Mouse (Mus musculus) CD4-positive, CD25-positive, alpha-beta regulatory T cell, adult 4 months (primary cell): ENCODE data around the gene Vwf. TPM values are rescaled to one million over a fixed set of nuclear protein-coding genes. Genes with fewer than 3 reads are reported as not detected.

Experiments
- ATAC-seq: one replicate; pipeline ENCODE4 v1.8.0; 2017
- polyA plus RNA-seq, 2 experiments: library from polyadenylated mRNA; unstranded; fragments of 100-300 nt; shearing (Covaris generic); gene quantifications; one replicate each; pipeline ENCODE4 v1.2.1; 2017

Gene Vwf
- polyA plus RNA-seq, 2 experiments from 2014 or later, result not detected

- ATAC-seq, result no peak
These were observed 42.5 kb downstream of the Vwf start for GRCm38 (mm10) chr6:125589075-125589474.

DNA sequence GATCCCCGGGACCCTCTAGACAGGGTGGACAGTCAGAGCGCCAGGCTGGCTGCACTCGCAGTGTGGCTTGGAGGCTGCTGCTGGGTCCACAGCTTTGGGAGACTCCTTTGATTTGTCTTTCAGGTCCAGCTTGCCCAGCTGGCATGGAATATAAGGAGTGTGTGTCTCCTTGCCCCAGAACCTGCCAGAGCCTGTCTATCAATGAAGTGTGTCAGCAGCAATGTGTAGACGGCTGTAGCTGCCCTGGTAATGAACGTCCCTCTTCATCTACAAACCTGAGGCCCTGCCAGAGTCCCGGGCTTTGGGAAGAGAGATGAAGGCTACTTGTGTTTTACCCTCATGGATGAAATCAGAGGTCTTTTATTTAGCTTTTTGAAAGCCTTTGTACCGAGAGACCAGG lies 43.5 kb downstream of the Vwf start:
- ATAC-seq, result no peak

- ATAC-seq, result no peak
These were observed 43.9 kb downstream of the Vwf start for GRCm38 (mm10) chr6:125590471-125590870.

- no peak for ATAC-seq
These were observed 45.2 kb downstream of the Vwf start for GRCm38 (mm10) chr6:125591652-125592385.

- ATAC-seq, result no peak
These were observed 46.0 kb downstream of the Vwf start for GRCm38 (mm10) chr6:125592536-125592935.

GRCm38 (mm10) chr6:125594311-125594710 lies 47.7 kb downstream of the Vwf start:
- ATAC-seq, result no peak

DNA sequence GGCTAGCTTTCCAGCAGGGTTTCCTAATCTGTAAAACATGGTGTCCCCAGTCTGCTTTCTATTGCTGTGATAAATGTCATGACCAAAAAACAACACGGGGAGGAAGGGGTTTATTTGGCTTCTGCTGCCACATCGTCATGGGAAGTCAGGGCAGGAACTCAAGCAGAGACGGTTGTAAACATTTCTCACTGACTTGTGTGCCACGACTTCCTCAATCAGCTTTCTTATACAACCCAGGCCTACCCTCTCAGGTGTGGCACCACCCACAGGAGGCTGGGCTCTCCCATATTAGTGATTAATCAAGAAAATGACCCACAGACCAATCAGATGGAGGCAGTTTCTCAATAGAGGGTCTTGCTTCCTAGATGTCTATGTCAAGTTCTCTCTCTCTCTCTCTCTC lies 48.3 kb downstream of the Vwf start:
- ATAC-seq, result peak; percentile 79

GRCm38 (mm10) chr6:125596701-125597318 lies 50.2 kb downstream of the Vwf start:
- no peak for ATAC-seq

GRCm38 (mm10) chr6:125597716-125598115 lies 51.1 kb downstream of the Vwf start:
- no peak for ATAC-seq

DNA sequence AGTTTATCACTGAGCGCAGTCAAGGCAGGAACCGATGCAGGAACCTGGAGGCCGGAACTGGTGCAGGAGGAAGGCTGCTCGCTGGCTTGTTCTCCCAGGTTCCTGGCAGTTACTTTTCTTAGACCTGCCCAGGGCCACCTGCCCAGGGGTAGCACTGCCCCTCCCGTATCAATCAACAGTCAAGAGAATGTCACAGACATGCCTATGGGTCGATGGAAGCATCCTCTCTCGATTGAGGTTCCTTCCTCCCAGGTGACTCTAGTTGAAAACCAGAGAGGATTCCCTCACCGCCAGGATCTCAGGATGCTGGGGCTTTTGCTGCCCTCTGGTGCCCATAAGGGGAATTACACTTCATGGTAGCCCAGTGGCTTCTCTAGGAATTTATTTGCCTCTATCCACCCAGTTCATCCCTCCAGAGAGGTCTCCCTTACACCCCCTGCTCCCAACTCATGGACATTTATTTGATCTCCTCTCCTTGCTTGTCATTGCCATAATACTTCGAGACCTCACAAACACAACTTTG lies 53.5 kb downstream of the Vwf start:
- ATAC-seq, result peak; percentile 65

DNA sequence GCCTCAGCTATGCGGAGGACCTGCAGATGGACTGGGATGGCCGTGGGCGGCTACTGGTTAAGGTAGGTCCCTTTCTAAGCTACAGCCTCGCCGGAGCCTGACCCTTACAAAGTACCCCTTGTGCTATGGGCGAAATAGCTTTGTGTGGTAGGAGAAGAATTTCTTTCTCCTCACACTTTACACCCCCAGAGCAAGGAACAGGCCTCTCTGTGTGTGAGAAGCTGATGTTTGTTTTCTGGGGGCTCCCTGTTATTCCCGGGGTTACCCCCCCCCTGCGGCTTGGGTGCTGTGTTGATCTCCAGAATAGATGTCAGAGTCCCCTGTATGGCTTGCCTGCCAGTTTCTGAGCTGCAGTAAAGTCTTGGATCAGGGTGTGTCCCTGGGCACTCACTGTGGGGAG lies 54.1 kb downstream of the Vwf start:
- no peak for ATAC-seq

- ATAC-seq, result no peak
These were observed 54.6 kb downstream of the Vwf start for GRCm38 (mm10) chr6:125601190-125601589.

DNA sequence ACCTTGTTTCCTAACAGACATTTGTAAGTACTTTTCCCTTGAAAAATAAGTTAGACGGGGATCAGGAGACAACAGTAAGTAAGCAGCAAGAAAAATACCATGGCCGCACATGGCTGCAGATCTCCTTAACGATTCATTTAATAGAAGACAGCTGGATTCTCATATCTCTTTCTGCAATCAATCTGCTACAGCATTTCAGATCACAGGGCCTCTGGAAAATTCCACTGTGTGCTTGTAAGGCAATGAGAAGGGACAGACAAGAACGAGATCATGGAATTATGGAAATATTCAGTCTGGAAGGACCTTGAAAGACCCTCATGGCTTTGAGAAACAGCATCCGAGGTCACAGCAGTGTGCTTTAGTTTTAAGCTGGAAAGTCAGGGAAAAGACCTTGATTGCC lies 55.2 kb downstream of the Vwf start:
- ATAC-seq, result no peak

DNA sequence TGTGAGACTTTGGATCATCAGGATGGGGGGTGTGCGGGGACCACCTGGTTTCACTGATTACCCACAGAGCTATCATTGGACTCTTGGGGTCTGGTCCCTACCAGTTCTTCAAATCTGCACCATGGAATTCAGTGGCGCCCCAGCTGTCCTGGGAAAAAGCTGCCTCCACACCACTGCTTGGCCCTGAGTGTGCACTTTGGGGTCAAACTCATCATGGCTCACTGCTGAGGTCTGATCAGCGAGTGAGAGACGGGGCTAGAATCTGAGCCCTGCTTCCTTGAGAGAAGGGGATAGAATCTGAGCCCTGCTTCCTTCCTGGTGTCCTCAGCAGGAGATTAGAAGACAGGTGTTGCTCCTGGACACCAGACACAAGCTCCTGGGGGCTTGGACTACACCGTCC lies 55.8 kb downstream of the Vwf start:
- no peak for ATAC-seq

DNA sequence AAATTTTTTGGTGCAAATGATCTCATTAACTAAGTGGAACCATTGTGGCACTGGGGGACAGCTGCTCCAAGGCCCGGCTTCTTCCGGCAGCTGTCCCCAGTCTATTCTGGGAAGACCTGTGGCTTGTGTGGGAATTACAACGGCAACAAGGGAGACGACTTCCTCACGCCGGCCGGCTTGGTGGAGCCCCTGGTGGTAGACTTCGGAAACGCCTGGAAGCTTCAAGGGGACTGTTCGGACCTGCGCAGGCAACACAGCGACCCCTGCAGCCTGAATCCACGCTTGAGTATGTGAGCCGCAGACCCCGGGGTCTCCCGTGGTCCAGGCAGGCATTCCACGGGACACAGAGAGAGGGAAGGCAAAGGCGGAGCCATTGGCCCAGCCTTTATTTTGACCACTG lies 56.7 kb downstream of the Vwf start:
- peak; percentile 76 for ATAC-seq

DNA sequence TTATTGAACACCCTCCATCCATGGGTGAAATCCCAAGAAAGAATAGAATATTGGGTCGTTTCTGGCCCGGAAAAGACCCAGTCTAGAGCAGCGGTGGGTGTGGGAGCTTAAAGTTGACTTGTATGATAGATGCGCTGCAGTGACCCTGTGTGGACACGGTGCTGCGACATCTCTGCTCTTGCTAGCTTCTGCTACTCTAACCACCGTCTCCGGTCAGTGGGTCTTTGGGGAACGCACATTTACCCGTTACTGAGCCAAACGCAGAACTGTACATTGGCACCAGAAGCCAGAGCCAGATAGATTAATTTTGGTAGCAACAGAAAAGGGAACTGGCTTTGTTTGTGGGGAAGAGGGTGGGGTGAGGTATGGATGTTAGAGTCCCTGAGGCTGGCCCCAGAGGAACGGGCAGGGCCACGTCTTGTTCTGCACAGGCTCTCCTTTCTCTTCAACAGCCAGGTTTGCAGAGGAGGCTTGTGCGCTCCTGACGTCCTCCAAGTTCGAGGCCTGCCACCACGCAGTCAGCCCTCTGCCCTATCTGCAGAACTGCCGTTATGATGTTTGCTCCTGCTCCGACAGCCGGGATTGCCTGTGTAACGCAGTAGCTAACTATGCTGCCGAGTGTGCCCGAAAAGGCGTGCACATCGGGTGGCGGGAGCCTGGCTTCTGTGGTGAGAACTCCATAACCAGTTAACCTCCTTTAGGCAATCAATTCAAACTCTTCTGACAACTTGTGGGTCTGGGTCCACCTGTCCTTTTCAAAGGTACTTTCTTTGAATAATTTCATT lies 57.3 kb downstream of the Vwf start:
- ATAC-seq, result no peak

- peak; percentile 48 for ATAC-seq
These were observed 58.1 kb downstream of the Vwf start for GRCm38 (mm10) chr6:125604463-125605191.

- ATAC-seq, result no peak
These were observed 62.5 kb downstream of the Vwf start for GRCm38 (mm10) chr6:125609025-125609424.

- no peak for ATAC-seq
These were observed 71.3 kb downstream of the Vwf start for GRCm38 (mm10) chr6:125617855-125618254.

DNA sequence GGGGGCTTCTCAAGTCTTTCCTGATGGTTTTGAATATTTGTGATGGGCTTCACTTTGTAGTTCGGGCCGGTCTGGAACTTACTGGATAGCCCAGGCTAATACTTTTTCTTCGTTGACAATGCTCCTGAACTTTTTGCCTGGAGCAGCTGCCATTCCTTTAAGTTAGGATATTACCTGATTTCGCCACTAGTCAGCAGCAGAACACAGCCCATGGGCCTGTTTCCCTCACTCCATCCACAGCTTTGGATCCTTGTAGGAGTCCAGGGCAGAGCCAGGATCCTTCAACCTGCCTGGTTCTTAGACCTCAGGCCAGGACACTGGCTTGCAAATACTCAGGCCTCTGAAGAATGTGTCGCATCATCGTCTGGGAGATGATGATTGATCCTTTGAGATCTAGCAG lies 74.2 kb downstream of the Vwf start:
- no peak for ATAC-seq

- ATAC-seq, result no peak
These were observed 75.9 kb downstream of the Vwf start for GRCm38 (mm10) chr6:125622434-125622833.

DNA sequence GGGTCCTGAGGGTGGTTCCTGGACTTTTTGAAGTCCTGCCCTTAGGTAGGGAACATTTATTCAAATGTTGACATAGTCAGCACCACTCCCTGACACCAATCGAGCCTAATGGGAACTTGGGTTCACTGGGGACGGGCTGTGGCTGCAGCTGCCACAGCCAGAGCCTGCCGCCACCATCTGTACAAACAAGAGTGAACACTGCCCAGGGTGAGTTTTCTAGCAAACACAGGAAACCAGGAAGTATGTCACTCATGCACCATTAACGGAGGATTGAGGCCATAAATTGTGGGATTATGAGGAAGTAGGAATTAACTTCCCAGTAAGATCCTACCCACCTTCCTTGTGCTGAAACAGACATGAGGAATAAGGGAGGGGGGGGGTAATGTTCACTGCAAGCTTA lies 93.9 kb downstream of the Vwf start:
- ATAC-seq, result no peak

DNA sequence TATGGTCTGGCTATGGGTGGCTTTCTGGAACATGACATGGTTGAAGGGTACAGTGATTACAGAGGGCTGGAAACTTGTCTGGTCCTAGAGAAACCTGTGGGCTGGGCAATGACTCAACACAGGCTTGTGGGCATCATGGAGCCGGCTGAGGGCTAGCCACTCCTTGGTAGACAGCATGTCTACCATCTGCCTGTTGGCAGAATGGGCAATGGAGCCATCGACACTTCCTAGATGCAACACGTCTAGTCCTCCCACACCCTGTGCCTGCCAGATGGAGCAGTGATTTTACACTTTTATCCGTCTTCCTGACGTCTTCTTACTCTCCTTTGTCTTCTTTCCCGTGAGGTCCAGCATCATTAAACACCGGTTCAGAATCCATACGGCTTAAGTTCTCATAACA lies 94.6 kb downstream of the Vwf start:
- ATAC-seq, result no peak
